Mouse (Mus musculus) megakaryocyte, embryonic 14.5 days (primary cell): Measurements from ENCODE around the gene Sec24a. TPM values are rescaled to one million over a fixed set of nuclear protein-coding genes. Genes with fewer than 3 reads are reported as not detected.

ENCODE experiments used
- H3K27me3 ChIP-seq: replicated peaks from 2 replicates; pipeline ENCODE3; 2012; ENCODE audit warnings: inconsistent platforms
- H3K36me3 ChIP-seq: replicated peaks from 2 replicates; pipeline ENCODE3; 2012; ENCODE audit warnings: low read length, inconsistent platforms, mixed read lengths
- H3K4me1 ChIP-seq: 2 replicates; pipeline ENCODE4 v1.6.1; 2012; ENCODE audit warnings: inconsistent platforms
- H3K4me3 ChIP-seq: replicated peaks from 2 replicates; pipeline ENCODE3; 2012; ENCODE audit warnings: moderate library complexity, mild to moderate bottlenecking, inconsistent platforms
- H3K9me3 ChIP-seq: 2 replicates; pipeline ENCODE4 v1.6.1; 2012; ENCODE audit warnings: inconsistent platforms
- FLI1 ChIP-seq: IDR thresholded peaks from 2 replicates; pipeline ENCODE4 v1.6.1; 2012; ENCODE audit warnings: low read length, inconsistent platforms, mixed read lengths
- GATA1 ChIP-seq: IDR thresholded peaks from 3 replicates; pipeline ENCODE4 v1.6.1; 2012; ENCODE audit warnings: mixed read lengths, low read length, inconsistent platforms, borderline replicate concordance
- polyA plus RNA-seq: library from polyadenylated mRNA; stranded (reverse); fragments of >175 nt; gene quantifications from 2 replicates; pipeline ENCODE4 v1.2.3, GENCODE M21; 2012; ENCODE audit warnings: low replicate concordance; ENCODE audit not compliant: insufficient read depth

Sec24a gene
- polyA plus RNA-seq, 1 experiment = 2.6 TPM

DNA sequence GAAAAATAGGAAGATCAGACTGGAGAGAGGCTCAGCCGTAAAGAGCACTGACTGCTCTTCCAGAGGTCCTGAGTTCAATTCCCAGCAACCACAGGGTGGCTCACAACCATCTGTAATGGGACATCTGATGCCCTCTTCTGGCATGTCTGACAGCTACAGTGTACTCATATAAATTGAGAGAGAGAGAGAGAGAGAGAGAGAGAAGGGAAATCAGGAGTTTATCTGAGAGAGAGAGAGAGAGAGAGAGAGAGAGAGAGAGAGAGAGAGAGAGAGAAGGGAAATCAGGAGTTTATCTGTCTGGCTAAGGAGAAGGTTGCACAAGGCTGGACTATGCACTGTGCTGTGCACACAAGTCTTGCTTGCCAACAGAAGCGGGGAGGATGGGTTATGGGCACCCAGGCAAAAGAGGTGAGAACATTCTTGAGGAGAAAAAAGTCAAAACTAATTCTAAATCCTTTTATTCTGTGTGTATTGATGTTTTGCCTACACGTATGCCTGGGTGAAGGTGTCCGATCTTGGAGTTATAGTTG, 110.5 kb downstream of the Sec24a start:
- H3K4me3 ChIP-seq = no peak overlapping the region
- TF ChIP-seq GATA1 (no peak), FLI1 (no peak)
- H3K9me3 ChIP-seq = peaks cover 10% of the 10 kb centered on the region
- peaks cover 71% of the 10 kb centered on the region for H3K27me3 ChIP-seq
- H3K4me1 ChIP-seq = peaks cover 44% of the 10 kb centered on the region
- no peaks in the 10 kb centered on the region for H3K36me3 ChIP-seq

- Histone ChIP-seq H3K27me3 (peaks cover 71% of the 10 kb centered on the region), H3K4me1 (peaks cover 56% of the 10 kb centered on the region)
- TF ChIP-seq FLI1 (no peak), GATA1 (no peak)
Measured at GRCm38 (mm10) chr11:51650691-51651515, 112.5 kb downstream of the Sec24a start, which contains the start of the genes N4bp3 and D930048N14Rik. Gene N4bp3 (minus strand): TSS chr11:51650842. Gene D930048N14Rik (plus strand): TSS chr11:51650954.

DNA sequence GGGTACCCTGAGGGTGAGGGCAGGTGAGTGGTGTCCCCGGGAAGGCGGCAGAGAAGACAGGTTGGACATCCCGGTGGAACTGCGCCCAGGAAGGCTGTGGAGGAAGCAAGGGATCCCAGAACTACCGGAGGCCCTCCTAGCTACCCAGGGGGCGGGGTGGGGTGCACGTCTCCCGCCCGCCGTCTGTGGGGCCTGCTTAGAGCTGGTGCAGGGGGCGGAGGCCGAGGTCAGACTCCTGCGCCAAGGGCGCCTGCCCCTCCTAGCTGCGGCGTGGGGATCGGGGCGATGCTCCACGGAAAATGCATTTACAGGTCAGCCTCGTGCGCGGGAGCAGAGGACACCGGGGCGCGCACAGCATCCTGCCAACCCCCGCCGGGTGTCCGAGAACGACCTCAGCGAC, 113.2 kb downstream of the Sec24a start:
- H3K27me3 ChIP-seq = peaks cover 74% of the 10 kb centered on the region
- no peak for TF ChIP-seq FLI1
- TF ChIP-seq GATA1 = no peak
- peaks cover 1% of the 10 kb centered on the region for H3K36me3 ChIP-seq
- peak overlapping the region; percentile 94 for H3K4me3 ChIP-seq
- peaks cover 56% of the 10 kb centered on the region for H3K4me1 ChIP-seq
- H3K9me3 ChIP-seq = peaks cover 7% of the 10 kb centered on the region

More at GRCm38 (mm10) chr11:51650691-51651515, 112.5 kb downstream of the Sec24a start, which contains the start of the genes N4bp3 and D930048N14Rik:
- H3K9me3 ChIP-seq = peaks cover 7% of the 10 kb centered on the region
- no peaks in the 10 kb centered on the region for H3K36me3 ChIP-seq
- peak within 1 kb of the TSS; percentile 94 for H3K4me3 ChIP-seq

GRCm38 (mm10) chr11:51649889-51650199, 113.6 kb downstream of the Sec24a start:
- Histone ChIP-seq H3K4me3 (peak overlapping the region; percentile 94), H3K9me3 (peaks cover 7% of the 10 kb centered on the region), H3K27me3 (peaks cover 74% of the 10 kb centered on the region), H3K36me3 (peaks cover 3% of the 10 kb centered on the region), H3K4me1 (peaks cover 55% of the 10 kb centered on the region)
- TF ChIP-seq GATA1 (no peak), FLI1 (no peak)

DNA sequence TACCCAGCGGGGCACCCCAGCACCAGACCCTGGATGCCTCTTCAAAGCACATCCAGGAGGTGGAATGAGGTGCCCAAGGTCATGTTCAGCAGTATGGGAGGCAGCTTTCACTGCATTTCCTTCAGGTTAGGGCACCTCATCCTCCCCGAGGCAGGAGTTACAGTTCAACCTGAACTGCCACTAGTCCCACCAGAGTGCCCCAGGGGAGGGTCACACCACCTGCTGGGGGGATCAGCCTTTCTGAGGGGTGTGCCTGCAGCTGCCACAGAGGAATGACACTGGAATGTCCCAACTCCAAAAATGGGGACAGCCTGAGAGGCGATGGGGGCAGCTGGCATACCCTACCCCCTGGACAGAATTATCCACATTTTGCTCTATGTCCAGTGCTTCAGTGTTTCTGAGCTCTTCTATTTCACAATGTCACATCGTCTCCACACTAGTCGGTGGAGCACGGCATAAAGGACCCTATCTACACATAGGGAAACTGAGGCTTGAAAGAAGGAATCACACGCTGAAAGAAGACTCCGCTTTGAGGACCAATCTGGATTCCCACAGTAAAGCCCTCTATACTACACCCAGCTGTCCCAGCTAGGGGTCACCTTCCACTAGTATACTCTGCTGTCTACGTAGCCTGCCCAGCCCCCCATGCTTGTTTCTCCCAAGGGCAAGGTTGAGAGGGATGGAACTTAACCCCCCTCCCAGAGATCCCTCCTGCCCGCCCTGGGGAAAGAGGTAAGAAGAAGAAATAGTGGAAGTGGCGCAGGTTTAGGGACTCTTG, 114.1 kb downstream of the Sec24a start:
- Histone ChIP-seq H3K27me3 (peaks cover 70% of the 10 kb centered on the region), H3K4me3 (peak overlapping the region; percentile 94), H3K36me3 (peaks cover 3% of the 10 kb centered on the region), H3K9me3 (peaks cover 7% of the 10 kb centered on the region), H3K4me1 (peaks cover 52% of the 10 kb centered on the region)
- TF ChIP-seq FLI1 (no peak), GATA1 (no peak)

GRCm38 (mm10) chr11:51648566-51648965, 114.9 kb downstream of the Sec24a start:
- Histone ChIP-seq H3K9me3 (peaks cover 7% of the 10 kb centered on the region), H3K36me3 (peaks cover 10% of the 10 kb centered on the region), H3K4me3 (no peak overlapping the region), H3K27me3 (peaks cover 71% of the 10 kb centered on the region), H3K4me1 (peaks cover 54% of the 10 kb centered on the region)
- TF ChIP-seq FLI1 (no peak), GATA1 (no peak)

- Histone ChIP-seq H3K36me3 (peaks cover 11% of the 10 kb centered on the region), H3K4me1 (peaks cover 56% of the 10 kb centered on the region), H3K9me3 (no peaks in the 10 kb centered on the region), H3K4me3 (peak overlapping the region; percentile 44), H3K27me3 (peaks cover 65% of the 10 kb centered on the region)
- TF ChIP-seq FLI1 = no peak
- TF ChIP-seq GATA1 = no peak
Measured at GRCm38 (mm10) chr11:51646751-51647667, 116.4 kb downstream of the Sec24a start.

DNA sequence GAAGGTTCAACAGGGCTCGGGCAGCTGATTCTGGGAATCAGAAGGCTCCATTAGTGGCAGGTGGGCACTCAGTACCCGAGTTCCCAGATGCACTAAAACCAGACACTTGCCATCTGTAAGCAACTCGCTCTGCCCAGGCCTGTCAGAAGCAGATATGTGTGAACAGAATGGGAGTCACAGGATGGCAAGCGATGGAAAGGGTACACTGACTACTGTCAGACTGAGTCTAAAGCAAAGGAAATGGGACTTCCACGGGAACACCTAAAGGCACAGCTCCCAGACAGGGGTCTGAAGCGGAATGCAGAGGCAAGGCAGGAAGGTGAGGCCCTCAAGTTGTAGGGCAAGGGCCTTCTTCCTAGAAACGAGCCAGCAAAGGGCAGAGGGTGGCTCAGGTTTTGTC, 117.2 kb downstream of the Sec24a start:
- no peaks in the 10 kb centered on the region for H3K9me3 ChIP-seq
- H3K27me3 ChIP-seq = peaks cover 62% of the 10 kb centered on the region
- H3K4me3 ChIP-seq = no peak overlapping the region
- peaks cover 56% of the 10 kb centered on the region for H3K4me1 ChIP-seq
- TF ChIP-seq FLI1 (no peak), GATA1 (no peak)
- peaks cover 11% of the 10 kb centered on the region for H3K36me3 ChIP-seq

DNA sequence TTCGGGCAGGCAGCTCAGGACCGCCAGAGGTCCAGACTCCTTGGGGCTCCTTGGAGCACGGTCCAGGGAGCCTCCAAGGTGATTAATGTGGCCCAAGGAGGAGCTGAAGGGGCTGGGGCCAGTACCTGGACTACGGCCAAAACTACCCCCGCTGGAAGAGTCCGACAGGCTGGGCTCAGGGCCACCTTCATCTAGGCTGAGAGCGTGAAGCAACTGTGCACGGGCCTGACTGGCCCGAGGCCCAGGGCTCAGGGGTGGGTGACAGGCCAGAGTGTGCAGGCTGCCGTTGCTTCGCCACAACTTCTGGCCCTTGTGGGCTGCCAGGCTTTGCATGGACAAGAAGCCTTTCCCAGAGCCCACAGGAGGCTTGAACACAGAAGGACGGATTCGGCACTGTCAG, 118.1 kb downstream of the Sec24a start:
- Histone ChIP-seq H3K4me1 (peaks cover 46% of the 10 kb centered on the region), H3K4me3 (no peak overlapping the region), H3K9me3 (no peaks in the 10 kb centered on the region), H3K36me3 (peaks cover 11% of the 10 kb centered on the region), H3K27me3 (peaks cover 52% of the 10 kb centered on the region)
- no peak for TF ChIP-seq FLI1
- TF ChIP-seq GATA1 = no peak
